Mouse (Mus musculus) heart, adult 11 months (tissue): Measurements from ENCODE around the gene Efr3b.
A peak's percentile ranks its signal among the peaks of the same experiment; 100 is the strongest.
"Not testable (repeated sequence)": the region's sequence is repeated elsewhere in the genome, so short reads cannot be mapped to it uniquely, and the experiment has no call there.

Experiments
- DNase-seq: peaks from one replicate; pipeline ENCODE4 v3.0.0; 2022

Efr3b gene

DNA sequence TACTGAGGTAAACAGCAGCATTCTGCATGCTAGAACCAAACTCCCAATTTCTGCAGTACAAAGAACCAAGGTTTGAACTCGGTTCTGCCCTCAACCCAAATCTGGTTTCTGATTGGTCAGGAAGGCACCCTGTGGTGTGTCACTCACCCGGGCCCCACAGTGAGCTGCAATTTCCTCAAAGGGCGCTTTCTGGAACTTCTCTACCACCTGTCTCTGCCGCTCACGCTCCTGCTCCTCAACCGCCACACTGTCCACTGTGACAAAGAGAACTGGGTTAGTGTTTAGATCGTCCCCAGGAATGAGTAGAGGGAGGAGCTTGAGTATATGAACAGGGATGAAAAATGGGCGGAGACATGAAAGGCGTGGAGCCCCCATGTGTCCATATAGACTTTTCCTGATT lies 70.3 kb downstream of the Efr3b start:
- DNase-seq, result peak; percentile 56

DNA sequence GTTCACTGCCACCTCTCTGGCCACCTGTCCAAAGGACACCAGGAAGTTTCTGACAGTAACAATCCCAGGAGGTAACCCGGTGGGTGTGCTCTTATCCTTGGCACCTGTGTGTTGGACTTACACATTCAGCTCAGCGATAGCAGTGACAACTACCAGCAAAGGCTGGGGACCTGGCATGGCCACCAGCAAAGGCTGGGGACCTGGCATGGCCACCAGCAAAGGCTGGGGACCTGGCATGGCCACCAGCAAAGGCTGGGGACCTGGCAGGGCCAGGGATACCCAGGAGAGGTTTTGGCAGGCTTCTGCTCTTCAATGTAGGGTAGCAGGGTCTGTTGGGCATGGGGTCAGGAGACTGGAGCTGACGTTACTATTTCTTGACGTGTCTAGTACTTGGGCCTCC lies 71.5 kb downstream of the Efr3b start:
- DNase-seq, result no peak

DNA sequence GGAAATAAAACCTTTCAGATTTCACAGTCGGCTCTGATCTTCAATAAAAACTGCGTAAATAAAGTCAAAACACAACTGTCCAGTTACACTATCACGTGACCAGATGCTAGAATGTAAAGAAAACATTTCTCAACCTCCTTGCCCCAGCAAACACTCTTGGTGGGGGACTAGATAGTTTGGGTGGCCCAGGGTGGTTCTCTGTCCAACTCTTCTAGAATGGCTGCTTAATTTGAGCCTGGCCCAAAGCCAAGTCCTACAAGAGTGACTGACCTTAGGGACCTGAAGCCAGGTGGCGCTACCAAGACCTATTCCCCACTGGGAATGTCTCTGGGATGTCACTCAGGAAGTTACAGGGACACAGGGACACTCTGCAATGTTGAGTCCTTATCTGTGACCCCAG lies 78.2 kb downstream of the Efr3b start:
- no peak for DNase-seq

DNA sequence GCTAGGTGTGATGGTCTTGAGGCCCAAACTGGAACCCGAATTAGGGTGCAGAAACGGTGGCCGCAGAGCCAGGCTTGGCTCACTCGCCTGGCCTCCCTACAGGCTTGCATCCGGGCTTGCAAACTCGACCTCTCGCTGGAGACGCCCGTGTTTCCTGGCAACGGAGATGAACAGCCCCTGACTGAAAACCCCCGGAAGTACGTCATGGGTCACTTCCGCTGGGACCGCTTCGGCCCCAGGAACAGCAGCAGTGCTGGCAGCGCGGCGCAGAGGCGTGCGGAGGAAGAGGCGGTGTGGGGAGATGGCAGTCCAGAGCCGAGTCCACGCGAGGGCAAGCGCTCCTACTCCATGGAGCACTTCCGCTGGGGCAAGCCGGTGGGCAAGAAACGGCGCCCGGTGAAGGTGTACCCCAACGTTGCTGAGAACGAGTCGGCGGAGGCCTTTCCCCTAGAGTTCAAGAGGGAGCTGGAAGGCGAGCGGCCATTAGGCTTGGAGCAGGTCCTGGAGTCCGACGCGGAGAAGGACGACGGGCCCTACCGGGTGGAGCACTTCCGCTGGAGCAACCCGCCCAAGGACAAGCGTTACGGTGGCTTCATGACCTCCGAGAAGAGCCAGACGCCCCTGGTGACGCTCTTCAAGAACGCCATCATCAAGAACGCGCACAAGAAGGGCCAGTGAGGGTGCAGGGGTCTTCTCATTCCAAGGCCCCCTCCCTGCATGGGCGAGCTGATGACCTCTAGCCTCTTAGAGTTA lies 78.7 kb downstream of the Efr3b start:
- peak; percentile 100 for DNase-seq

DNA sequence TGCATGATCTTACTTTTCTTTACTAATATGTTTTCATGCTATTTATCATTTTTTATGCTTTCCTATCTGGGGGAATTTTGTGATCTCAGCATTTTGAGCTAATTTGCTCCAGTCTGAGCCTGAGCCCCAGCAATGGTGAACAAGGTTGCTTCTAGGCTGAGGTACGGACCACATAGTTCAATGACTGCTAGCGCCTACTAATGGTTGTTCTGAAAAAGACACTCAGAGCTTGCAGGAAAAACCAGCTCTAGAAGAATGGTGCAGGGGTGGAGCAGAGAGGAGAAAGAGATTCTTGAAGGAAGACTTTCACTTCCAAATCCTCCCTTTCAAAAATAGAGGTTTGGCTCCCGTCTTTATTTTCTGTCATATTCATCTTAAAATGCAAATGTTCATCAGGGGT lies 82.4 kb downstream of the Efr3b start:
- no peak for DNase-seq

DNA sequence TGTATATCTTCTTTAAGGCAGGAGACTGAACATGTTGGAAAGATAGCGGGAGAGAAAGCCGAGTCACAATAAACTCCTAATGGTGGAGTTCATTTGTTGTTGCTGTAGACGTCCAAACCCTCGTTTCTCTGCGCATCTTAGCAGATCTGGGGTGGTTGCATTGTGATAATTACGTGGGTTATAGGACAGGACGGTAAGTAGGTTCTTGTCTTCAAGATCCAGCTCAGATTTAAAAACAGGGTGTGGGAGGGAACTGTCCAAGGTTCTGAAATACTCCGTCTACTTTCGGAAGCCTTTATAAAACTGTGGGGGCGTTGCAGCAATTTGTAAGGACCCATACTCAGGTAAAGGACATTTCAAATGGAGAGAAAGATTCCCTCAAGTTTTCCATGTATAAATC lies 83.3 kb downstream of the Efr3b start:
- DNase-seq, result no peak

DNA sequence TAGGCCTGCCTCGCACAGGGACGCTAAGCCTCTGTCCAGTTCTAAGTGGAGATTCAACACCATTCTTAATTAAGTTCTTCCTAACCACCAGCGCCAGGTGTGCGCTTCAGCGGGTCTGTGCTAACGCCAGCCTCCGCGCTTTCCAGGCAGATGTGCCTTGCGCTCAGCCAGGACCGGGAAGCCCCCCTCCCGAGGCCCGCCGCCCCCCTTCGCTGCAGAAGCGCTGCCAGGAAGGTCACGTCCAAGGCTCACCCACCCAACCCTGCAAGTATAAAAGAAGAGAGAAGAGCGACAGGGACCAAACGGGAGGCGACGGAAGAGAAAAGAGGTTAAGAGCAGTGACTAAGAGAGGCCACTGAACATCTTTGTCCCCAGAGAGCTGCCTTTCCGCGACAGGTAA lies 84.1 kb downstream of the Efr3b start, which contains the start of gene Pomc:
Gene Pomc (plus strand): TSS at position 301 of the 400 bp plus-strand sequence.
- DNase-seq, result no peak

DNA sequence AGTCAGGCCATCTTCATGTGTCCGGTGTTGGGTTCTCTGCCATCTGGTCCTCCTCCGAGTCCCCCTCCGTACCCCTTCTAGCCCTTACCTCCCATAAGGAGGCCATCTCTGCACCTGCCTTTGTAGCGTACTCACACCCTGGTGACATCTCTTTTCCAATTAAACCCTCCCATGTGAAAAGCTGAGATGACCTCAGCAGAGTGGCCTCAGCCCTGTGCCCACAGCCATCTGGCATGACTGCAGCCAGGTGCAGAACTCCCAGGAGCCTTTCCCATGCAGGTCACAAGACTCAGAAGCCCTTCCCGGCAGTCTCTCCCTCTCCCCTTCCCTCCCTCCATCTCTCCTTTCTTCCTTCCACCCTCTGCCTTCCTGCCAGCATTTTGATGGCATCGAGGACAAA lies 91.2 kb downstream of the Efr3b start:
- DNase-seq, result no peak

DNA sequence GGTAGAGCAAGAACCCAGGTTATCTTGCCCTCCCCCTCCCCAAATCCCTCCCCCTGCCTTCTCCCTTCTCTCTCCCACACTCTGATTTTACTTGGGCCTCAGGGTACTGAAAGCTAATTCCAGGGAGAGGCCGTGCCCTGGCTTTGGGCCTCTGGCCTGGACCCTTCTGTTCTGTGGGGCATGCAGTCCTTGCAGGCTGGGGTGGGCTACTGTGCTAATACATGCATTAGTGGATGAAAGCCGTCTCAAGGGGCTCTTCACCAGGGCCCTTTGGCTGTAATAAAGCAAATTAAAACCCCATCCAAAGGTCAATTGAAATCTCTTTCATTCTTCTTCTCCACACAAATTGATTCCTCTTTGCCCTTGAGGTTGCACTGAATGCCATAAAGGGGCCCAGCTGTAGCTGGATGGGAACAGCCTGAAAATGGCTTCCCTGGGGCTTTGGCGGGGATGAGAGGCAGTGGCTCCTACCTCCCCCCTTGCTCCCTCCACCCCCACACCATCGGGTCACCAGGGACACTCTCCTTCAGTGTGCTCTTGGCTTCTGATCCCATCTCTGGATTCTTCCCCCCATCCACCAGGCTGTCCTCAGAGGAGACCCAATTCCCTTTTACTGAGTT lies 94.2 kb downstream of the Efr3b start:
- no peak for DNase-seq

DNA sequence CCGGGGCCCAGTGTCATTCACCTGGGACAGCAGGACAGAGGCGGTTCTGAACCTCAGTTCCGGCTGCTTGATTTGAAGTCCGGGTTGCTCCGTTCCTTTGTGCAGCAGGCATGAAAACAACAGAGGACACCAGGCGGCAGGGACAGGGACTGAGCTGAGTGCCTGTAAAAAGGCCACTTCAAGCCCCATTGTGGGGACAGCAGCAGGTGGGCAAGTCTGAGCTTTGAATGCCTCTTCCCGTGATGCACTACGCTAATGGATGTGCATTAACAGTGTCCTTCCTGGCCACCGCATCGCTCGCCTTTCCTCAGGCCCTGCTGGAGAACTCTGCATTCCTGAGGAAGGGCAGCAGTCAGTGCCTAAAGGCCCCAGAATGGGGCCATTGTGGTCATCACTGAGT lies 96.7 kb downstream of the Efr3b start:
- no peak for DNase-seq

DNA sequence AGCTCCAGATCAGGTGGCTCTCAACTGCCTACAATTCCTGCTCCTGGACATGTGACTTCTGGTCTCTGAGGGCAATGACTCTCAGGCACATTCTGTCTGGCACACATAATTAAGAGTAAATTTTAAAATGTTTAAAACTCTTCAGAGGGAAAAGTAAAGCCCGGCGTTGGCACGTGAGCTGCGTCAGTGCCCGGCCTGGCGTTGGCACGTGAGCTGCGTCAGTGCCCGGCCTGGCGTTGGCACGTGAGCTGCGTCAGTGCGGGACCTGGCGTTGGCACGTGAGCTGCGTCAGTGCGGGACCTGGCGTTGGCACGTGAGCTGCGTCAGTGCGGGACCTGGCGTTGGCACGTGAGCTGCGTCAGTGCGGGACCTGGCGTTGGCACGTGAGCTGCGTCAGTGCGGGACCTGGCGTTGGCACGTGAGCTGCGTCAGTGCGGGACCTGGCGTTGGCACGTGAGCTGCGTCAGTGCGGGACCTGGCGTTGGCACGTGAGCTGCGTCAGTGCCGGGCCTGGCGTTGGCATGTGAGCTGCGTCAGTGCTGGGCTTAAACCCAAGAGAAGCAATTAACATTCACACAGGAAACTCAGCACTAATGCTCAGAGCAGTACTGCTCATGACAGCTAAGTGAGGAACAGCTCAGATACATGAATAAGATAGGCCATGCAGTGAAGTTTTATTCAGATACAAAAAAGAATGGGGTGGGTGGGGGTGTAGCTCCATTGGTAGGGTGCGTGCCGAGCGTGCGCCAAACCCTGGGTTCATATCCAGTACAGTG lies 108.4 kb downstream of the Efr3b start:
- DNase-seq, result not testable (repeated sequence)

DNA sequence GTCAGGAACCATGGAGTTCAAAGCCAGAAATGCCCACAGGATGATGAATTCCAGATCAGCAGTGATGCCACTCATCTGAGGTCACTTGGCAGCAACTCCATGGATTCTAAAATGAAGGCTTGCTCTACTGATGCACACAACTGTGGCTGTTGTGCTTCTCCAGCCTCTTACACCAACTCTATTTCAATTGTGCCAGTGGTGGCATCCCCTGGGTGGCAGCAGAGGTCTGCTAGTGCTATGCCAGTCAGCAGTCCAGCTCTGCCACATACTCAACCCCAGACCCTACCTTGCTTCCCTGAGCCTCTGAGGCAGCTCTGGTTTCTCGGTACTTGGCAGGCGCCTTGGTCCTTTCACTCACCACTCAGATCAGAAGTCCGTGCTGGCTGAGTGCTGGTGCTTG lies 109.9 kb downstream of the Efr3b start:
- DNase-seq, result no peak

DNA sequence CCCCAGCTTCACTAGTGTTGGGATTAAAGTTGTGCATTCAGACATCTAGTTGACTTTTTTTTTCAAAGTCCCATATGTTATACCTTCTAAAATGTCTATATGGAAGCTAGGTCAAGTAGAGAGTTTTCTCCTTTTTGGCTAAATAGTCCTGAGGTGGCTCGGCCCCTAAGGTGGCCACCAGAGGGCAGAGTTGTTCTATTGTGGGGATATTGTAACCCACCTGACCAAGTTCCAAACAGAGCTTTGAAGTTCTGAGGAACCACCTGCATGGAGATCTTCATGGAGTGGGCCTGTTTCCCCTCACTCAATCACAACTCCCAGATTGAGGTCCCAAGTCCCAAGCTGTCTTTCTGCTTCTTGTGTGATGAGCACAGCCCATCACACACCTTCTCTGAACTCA lies 112.6 kb downstream of the Efr3b start:
- DNase-seq, result no peak

DNA sequence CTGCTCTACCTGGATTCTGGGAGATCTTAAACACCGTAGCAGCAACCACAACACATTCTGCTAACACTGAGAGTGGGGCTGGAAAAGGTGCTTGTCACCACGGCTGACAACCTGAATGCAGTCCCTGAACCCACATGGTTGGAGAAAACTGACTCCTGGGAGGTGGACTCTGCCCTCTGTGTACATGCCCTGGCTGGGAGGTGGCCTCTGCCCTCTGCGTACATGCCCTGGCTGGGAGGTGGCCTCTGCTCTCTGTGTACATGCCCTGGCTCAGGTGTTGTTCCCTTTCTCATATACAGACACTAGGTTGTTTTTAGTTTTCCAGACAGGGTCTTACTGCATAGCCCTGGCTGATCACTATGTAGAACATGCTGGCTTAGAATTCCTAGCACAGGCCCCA lies 119.3 kb downstream of the Efr3b start:
- no peak for DNase-seq

DNA sequence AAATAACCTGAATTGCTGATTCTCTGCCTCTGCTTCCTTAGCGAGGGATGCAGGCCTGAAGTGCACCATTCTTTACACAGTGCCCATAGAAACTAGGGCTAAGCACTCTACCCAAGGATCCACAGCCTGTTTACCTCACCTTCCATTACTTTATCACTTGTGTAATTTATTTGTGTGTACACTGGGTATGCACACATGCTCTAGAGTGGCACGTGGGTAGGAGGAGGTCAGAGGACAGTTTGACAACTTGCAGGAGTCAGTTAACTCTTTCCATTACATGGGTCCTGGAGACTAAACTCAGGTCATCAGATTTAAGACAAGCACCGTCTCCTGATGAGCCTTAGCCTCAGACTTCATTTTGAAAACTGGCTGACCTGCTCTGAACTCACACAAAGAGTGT lies 120.1 kb downstream of the Efr3b start:
- no peak for DNase-seq

DNA sequence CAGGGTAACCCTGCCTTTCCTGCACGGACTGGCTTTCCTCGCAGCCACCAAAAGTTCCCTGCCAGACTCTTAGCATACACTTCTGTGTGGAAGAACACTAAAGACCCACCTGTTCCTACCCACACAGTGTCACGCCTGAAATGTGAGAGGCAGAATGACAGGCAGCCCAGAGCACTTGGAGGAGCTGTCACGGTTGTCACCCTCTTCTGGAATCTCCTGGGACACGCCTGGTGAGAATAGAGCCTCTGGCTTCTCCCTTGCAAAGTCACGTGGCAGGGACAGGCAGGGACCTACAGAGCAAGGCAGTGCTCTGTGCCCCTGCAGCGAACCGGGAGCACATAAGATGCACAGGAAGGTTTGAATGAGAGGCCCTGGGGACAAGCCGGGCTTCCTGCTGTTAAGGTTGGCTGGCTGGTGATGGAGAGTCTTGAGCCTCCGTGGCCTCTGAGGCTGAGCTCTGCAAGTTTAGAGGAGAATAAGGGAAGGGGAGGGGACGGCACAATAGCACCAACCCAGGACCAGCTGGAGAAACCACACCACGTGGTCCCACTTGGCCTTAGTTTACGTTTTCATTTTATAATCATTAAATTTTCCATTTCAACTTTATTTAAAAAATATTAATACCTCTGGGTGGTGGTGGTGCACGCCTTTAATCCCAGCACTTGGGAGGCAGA lies 120.9 kb downstream of the Efr3b start:
- no peak for DNase-seq

DNA sequence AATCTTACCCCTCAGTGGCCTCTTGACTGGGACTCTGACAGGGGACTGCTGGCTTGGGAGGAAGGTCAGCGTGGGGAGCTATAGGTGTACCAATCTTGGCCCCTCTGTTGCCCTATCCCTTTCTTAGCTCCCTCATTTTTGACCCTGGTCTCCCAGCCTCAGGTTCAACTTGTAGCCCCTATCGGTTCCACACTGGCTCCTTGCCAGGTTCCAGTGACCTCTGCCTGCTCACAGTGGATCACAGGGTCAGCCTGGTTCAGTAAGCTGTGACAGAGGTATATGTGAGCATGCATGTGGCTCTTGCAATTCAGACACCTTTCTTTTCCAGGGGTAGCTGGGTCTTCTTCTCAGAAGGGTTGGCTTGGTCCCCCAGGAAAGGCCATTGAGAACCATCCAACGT lies 122.9 kb downstream of the Efr3b start:
- no peak for DNase-seq
